In genomic region chr3:122903746-122904433, GRCm38 (mm10) we compare ENCODE assay signal across 9 mouse cellular contexts. TPM values are rescaled to one million over a fixed set of nuclear protein-coding genes. Genes with fewer than 3 reads are reported as not detected.
DNase-seq lines count a peak whose midpoint lies in the region; ATAC-seq and TF ChIP-seq lines count a peak whose summit lies in the region.
"Had no signal": no experiment of that assay in that cellular context is flagged by ENCODE, and none has a peak within 500 bp of the region (broad histone marks: within the 10 kb centered on the region; RNA-seq: fewer than 3 reads in every experiment).

No protein-coding gene starts in this region.

- H3K27ac ChIP-seq in forebrain, embryonic 10.5 days = no peak overlapping the region
- no peak overlapping the region for H3K27ac ChIP-seq in lung, embryonic 14.5 days (ENCODE audit: low read depth)

- no peaks in the 10 kb centered on the region for H3K27me3 ChIP-seq in forebrain, embryonic 10.5 days (ENCODE audit: poor library complexity, severe bottlenecking)
- H3K27me3 ChIP-seq in lung, embryonic 14.5 days (ENCODE audit: insufficient read depth, low read length) = no peaks in the 10 kb centered on the region

- H3K4me1 ChIP-seq in forebrain, embryonic 10.5 days = 0 out of 2 replicates have a peak, but pooled peaks cover 4% of the 10 kb centered on the region
- no peaks in the 10 kb centered on the region for H3K4me1 ChIP-seq in lung, embryonic 14.5 days (ENCODE audit: insufficient read depth)

- no peaks in the 10 kb centered on the region for H3K36me3 ChIP-seq in forebrain, embryonic 10.5 days (replicated peaks)
- no peaks in the 10 kb centered on the region for H3K36me3 ChIP-seq in lung, embryonic 14.5 days (ENCODE audit: insufficient read depth)

- peak; percentile 56; the same call in 1 of the 2 replicates for ATAC-seq in lung, embryonic 14.5 days (ENCODE audit: insufficient read depth)
- no peak for ATAC-seq in activated CD4-positive, CD25-positive, alpha-beta regulatory T cell, adult 4 months

- H3K9me3 ChIP-seq in forebrain, embryonic 10.5 days = no peaks in the 10 kb centered on the region
- no peaks in the 10 kb centered on the region for H3K9me3 ChIP-seq in lung, embryonic 14.5 days (ENCODE audit: low read depth, low read length)

- WGBS in forebrain, embryonic 10.5 days = 44% methylated on average over 12 of the region's 12 CpGs
- WGBS in lung, embryonic 14.5 days = 39% methylated on average over 12 of the region's 12 CpGs

- H3K4me3 ChIP-seq in forebrain, embryonic 10.5 days = no peak overlapping the region
- no peak overlapping the region for H3K4me3 ChIP-seq in lung, embryonic 14.5 days (ENCODE audit: low read depth, low read length)
- H3K4me3 ChIP-seq: myocyte had no signal

- no peak overlapping the region for H3K4me2 ChIP-seq in lung, embryonic 14.5 days

- DNase-seq in layer of hippocampus, adult 18-20 months (ENCODE audit: low spot score in 2 of 2) = peak; percentile 35 to 67
- DNase-seq in layer of hippocampus, adult 9-10 months (ENCODE audit: low spot score) = no peak
- peak; percentile 72 for DNase-seq in adipocyte (ENCODE audit: low spot score)
- peak; percentile 57 for DNase-seq in forebrain, embryonic 10.5 days (ENCODE audit: extremely low spot score, low spot score)
- peak; percentile 48 for DNase-seq in kidney, adult 9 months
- DNase-seq in lung, embryonic 14.5 days = peak; percentile 90
- peak; percentile 82 for DNase-seq in retina, postnatal 1 day

- no peak overlapping the region for H3K9ac ChIP-seq in lung, embryonic 14.5 days

- TF ChIP-seq CTCF in lung, embryonic 14.5 days (IDR thresholded peaks at IDR 0.05; ENCODE audit: low read depth) = peak; percentile 87

RNA-seq across cellular contexts. Expression of gene Fabp2, which starts 9.0 kb away (rescaled TPM):
- total RNA-seq in layer of hippocampus, adult 18-20 months (2021) = not detected
- polyA plus RNA-seq in forebrain, embryonic 10.5 days (2016; fragmentation: Nextera tagmentation; extraction: Ambion mirVana) = not detected in 2 replicates
- polyA plus RNA-seq in lung, embryonic 14.5 days (2014; fragmentation: Nextera tagmentation; extraction: Ambion mirVana) = not detected in 2 replicates
- polyA plus RNA-seq in activated CD4-positive, CD25-positive, alpha-beta regulatory T cell, adult 4 months (2017; shearing (Covaris generic)) = not detected
- polyA plus RNA-seq: myocyte had no signal

RNA-seq across cellular contexts. Expression of gene Gm10959, which starts 15.3 kb away (rescaled TPM):
- total RNA-seq in layer of hippocampus, adult 18-20 months (2021) = not detected
- not detected in 2 replicates for polyA plus RNA-seq in forebrain, embryonic 10.5 days (2016; fragmentation: Nextera tagmentation; extraction: Ambion mirVana)
- not detected in 2 replicates for polyA plus RNA-seq in lung, embryonic 14.5 days (2014; fragmentation: Nextera tagmentation; extraction: Ambion mirVana)
- polyA plus RNA-seq in activated CD4-positive, CD25-positive, alpha-beta regulatory T cell, adult 4 months (2017; shearing (Covaris generic)) = not detected
- polyA plus RNA-seq: myocyte had no signal

RNA-seq across cellular contexts. Expression of gene 1810037I17Rik, which starts 20.1 kb away (rescaled TPM):
- 10 to 100 TPM; 53.2 to 59.6 TPM for total RNA-seq in layer of hippocampus, adult 18-20 months (2021)
- polyA plus RNA-seq in forebrain, embryonic 10.5 days (2016; fragmentation: Nextera tagmentation; extraction: Ambion mirVana) = 77.5 and 77.6 TPM in 2 replicates
- polyA plus RNA-seq in lung, embryonic 14.5 days (2014; fragmentation: Nextera tagmentation; extraction: Ambion mirVana) = 81.0 and 88.5 TPM in 2 replicates
- polyA plus RNA-seq in activated CD4-positive, CD25-positive, alpha-beta regulatory T cell, adult 4 months (2017; shearing (Covaris generic)) = 100 to 1,000 TPM in 1 of 2 experiments, 10 to 100 TPM in 1; 97.1 to 130 TPM
